In genomic region chr7:13025511-13026112, GRCm38 (mm10) we compare ENCODE assay signal across 9 mouse cellular contexts. TPM values are rescaled to one million over a fixed set of nuclear protein-coding genes. Genes with fewer than 3 reads are reported as not detected.
DNase-seq lines count a peak whose midpoint lies in the region; ATAC-seq and TF ChIP-seq lines count a peak whose summit lies in the region.
"Had no signal": no experiment of that assay in that cellular context is flagged by ENCODE, and none has a peak within 500 bp of the region (broad histone marks: within the 10 kb centered on the region; RNA-seq: fewer than 3 reads in every experiment).

No protein-coding gene starts in this region.

- peak overlapping the region; percentile 61 for H3K4me3 ChIP-seq in liver, adult 2 months (ENCODE audit: insufficient read depth, low read depth, low read length)
- H3K4me3 ChIP-seq in embryonic facial prominence, embryonic 15.5 days (replicated peaks), result peak overlapping the region; percentile 91
- H3K4me3 ChIP-seq in intestine, postnatal 0 days (ENCODE audit: low read depth, low read length), result peak overlapping the region; percentile 73
- peak overlapping the region; percentile 78 for H3K4me3 ChIP-seq in neural tube, embryonic 15.5 days (replicated peaks)

- no peaks in the 10 kb centered on the region for H3K27me3 ChIP-seq in liver, adult 2 months (ENCODE audit: control insufficient read depth, insufficient read depth, low read length)
- no peaks in the 10 kb centered on the region for H3K27me3 ChIP-seq in embryonic facial prominence, embryonic 15.5 days
- H3K27me3 ChIP-seq in intestine, postnatal 0 days (replicated peaks; ENCODE audit: control insufficient read depth, insufficient read depth, low read length), result no peaks in the 10 kb centered on the region
- no peaks in the 10 kb centered on the region for H3K27me3 ChIP-seq in neural tube, embryonic 15.5 days (replicated peaks)

- no peak for TF ChIP-seq POLR2A in liver, adult 2 months (IDR thresholded peaks at IDR 0.05; ENCODE audit: extremely low read depth, insufficient read depth, low read length)

- no peak for ATAC-seq in embryonic facial prominence, embryonic 15.5 days (ENCODE audit: insufficient number of reproducible peaks, low FRiP score, low TSS enrichment, low read depth)
- no peak for ATAC-seq in intestine, postnatal 0 days
- ATAC-seq in neural tube, embryonic 15.5 days (ENCODE audit: low FRiP score), result no peak

- 31% methylated on average over 4 of the region's 4 CpGs for WGBS in liver, adult 2 months
- 26% methylated on average over 4 of the region's 4 CpGs for WGBS in embryonic facial prominence, embryonic 15.5 days
- 16% methylated on average over 4 of the region's 4 CpGs for WGBS in intestine, postnatal 0 days
- 31% methylated on average over 4 of the region's 4 CpGs for WGBS in neural tube, embryonic 15.5 days

- H3K4me2 ChIP-seq in embryonic facial prominence, embryonic 15.5 days (replicated peaks), result peak overlapping the region; percentile 85
- H3K4me2 ChIP-seq in intestine, postnatal 0 days (replicated peaks; ENCODE audit: low read depth), result peak overlapping the region; percentile 82
- peak overlapping the region; percentile 93 for H3K4me2 ChIP-seq in neural tube, embryonic 15.5 days

- H3K9me3 ChIP-seq in embryonic facial prominence, embryonic 15.5 days (replicated peaks), result no peaks in the 10 kb centered on the region
- H3K9me3 ChIP-seq in intestine, postnatal 0 days (ENCODE audit: control insufficient read depth), result no peaks in the 10 kb centered on the region
- H3K9me3 ChIP-seq in neural tube, embryonic 15.5 days (replicated peaks), result no peaks in the 10 kb centered on the region

- H3K4me1 ChIP-seq in liver, adult 2 months (ENCODE audit: control insufficient read depth, insufficient read depth, low read length), result peaks cover 10% of the 10 kb centered on the region
- peaks cover 26% of the 10 kb centered on the region for H3K4me1 ChIP-seq in embryonic facial prominence, embryonic 15.5 days
- no peaks in the 10 kb centered on the region for H3K4me1 ChIP-seq in intestine, postnatal 0 days (replicated peaks; ENCODE audit: control insufficient read depth, insufficient read depth, low read length)
- H3K4me1 ChIP-seq in neural tube, embryonic 15.5 days, result peaks cover 33% of the 10 kb centered on the region

- H3K79me2 ChIP-seq in liver, adult 2 months (ENCODE audit: control insufficient read depth, insufficient read depth, low read length), result peaks cover 13% of the 10 kb centered on the region

- H3K36me3 ChIP-seq in liver, adult 2 months (ENCODE audit: control insufficient read depth, insufficient read depth, low read length), result peaks cover 40% of the 10 kb centered on the region
- H3K36me3 ChIP-seq in embryonic facial prominence, embryonic 15.5 days, result peaks cover 54% of the 10 kb centered on the region
- peaks cover 39% of the 10 kb centered on the region for H3K36me3 ChIP-seq in intestine, postnatal 0 days (ENCODE audit: control insufficient read depth, insufficient read depth)
- peaks cover 50% of the 10 kb centered on the region for H3K36me3 ChIP-seq in neural tube, embryonic 15.5 days

- H3K27ac ChIP-seq in liver, adult 2 months (replicated peaks; ENCODE audit: insufficient read depth, low read depth, low read length), result no peak overlapping the region
- H3K27ac ChIP-seq in embryonic facial prominence, embryonic 15.5 days (replicated peaks), result peak overlapping the region; percentile 100; the same call in 1 of the 2 replicates
- H3K27ac ChIP-seq in intestine, postnatal 0 days (ENCODE audit: low read depth, low read length), result no peak overlapping the region
- H3K27ac ChIP-seq in neural tube, embryonic 15.5 days (replicated peaks), result peak overlapping the region; percentile 99

- TF ChIP-seq CTCF in liver, adult 2 months (IDR thresholded peaks at IDR 0.05; ENCODE audit: low read depth, low read length), result no peak
- no peak for TF ChIP-seq CTCF in intestine, postnatal 0 days (IDR thresholded peaks at IDR 0.05; ENCODE audit: low read depth)

- H3K9ac ChIP-seq in liver, adult 2 months (ENCODE audit: low read depth, low read length), result peak overlapping the region; percentile 69
- H3K9ac ChIP-seq in embryonic facial prominence, embryonic 15.5 days, result peak overlapping the region; percentile 97
- peak overlapping the region; percentile 83; the same call in 1 of the 2 replicates for H3K9ac ChIP-seq in intestine, postnatal 0 days (ENCODE audit: low read depth, low read length)
- peak overlapping the region; percentile 94 for H3K9ac ChIP-seq in neural tube, embryonic 15.5 days (replicated peaks)

- no peak for DNase-seq in liver, adult 2 months (ENCODE audit: extremely low read depth, low read depth, low spot score)
- no peak for DNase-seq in liver
- no peak for DNase-seq in kidney, adult 11 months
- DNase-seq in embryo, embryonic 11 days, result no peak
- no peak for DNase-seq in adrenal gland, postnatal 25 days

RNA-seq across cellular contexts. Expression of gene Chmp2a, which starts 9.0 kb away (rescaled TPM):
- 109 and 149 TPM in 2 replicates for total RNA-seq in liver, adult 2 months (2014; rRNA removed)
- polyA plus RNA-seq in liver, adult 2 months (2012; rRNA removed), result 62.8 and 76.5 TPM in 2 replicates
- polyA plus RNA-seq in embryonic facial prominence, embryonic 15.5 days (2015; fragmentation: Nextera tagmentation; extraction: Ambion mirVana), result 179 and 184 TPM in 2 replicates
- polyA plus RNA-seq in intestine, postnatal 0 days (2015; fragmentation: Nextera tagmentation; extraction: Ambion mirVana), result 323 and 329 TPM in 2 replicates
- polyA plus RNA-seq in neural tube, embryonic 15.5 days (2015; fragmentation: Nextera tagmentation; extraction: Ambion mirVana), result 165 and 170 TPM in 2 replicates
- 218 and 223 TPM in 2 replicates for total RNA-seq in adrenal gland, postnatal 25 days (2021)

RNA-seq across cellular contexts. Expression of gene Ube2m, which starts 12.5 kb away (rescaled TPM):
- 41.2 and 59.5 TPM in 2 replicates for total RNA-seq in liver, adult 2 months (2014; rRNA removed)
- polyA plus RNA-seq in liver, adult 2 months (2012; rRNA removed), result 71.5 and 82.7 TPM in 2 replicates
- 126 and 127 TPM in 2 replicates for polyA plus RNA-seq in embryonic facial prominence, embryonic 15.5 days (2015; fragmentation: Nextera tagmentation; extraction: Ambion mirVana)
- 96.8 and 107 TPM in 2 replicates for polyA plus RNA-seq in intestine, postnatal 0 days (2015; fragmentation: Nextera tagmentation; extraction: Ambion mirVana)
- 129 and 149 TPM in 2 replicates for polyA plus RNA-seq in neural tube, embryonic 15.5 days (2015; fragmentation: Nextera tagmentation; extraction: Ambion mirVana)
- total RNA-seq in adrenal gland, postnatal 25 days (2021), result 170 and 192 TPM in 2 replicates

RNA-seq across cellular contexts. Expression of gene Zbtb45, which starts 15.8 kb away (rescaled TPM):
- total RNA-seq in liver, adult 2 months (2014; rRNA removed), result 0.28 and 1.2 TPM in 2 replicates
- 4.5 TPM in 2 replicates for polyA plus RNA-seq in liver, adult 2 months (2012; rRNA removed)
- polyA plus RNA-seq in embryonic facial prominence, embryonic 15.5 days (2015; fragmentation: Nextera tagmentation; extraction: Ambion mirVana), result 26.0 and 29.4 TPM in 2 replicates
- polyA plus RNA-seq in intestine, postnatal 0 days (2015; fragmentation: Nextera tagmentation; extraction: Ambion mirVana), result 11.2 and 11.6 TPM in 2 replicates
- 37.6 and 38.7 TPM in 2 replicates for polyA plus RNA-seq in neural tube, embryonic 15.5 days (2015; fragmentation: Nextera tagmentation; extraction: Ambion mirVana)
- total RNA-seq in adrenal gland, postnatal 25 days (2021), result 15.3 and 16.1 TPM in 2 replicates

RNA-seq across cellular contexts. Expression of gene Trim28, which starts 26.7 kb away (rescaled TPM):
- 67.7 and 69.4 TPM in 2 replicates for total RNA-seq in liver, adult 2 months (2014; rRNA removed)
- 98.0 and 114 TPM in 2 replicates for polyA plus RNA-seq in liver, adult 2 months (2012; rRNA removed)
- polyA plus RNA-seq in embryonic facial prominence, embryonic 15.5 days (2015; fragmentation: Nextera tagmentation; extraction: Ambion mirVana), result 279 and 290 TPM in 2 replicates
- 82.8 and 85.3 TPM in 2 replicates for polyA plus RNA-seq in intestine, postnatal 0 days (2015; fragmentation: Nextera tagmentation; extraction: Ambion mirVana)
- polyA plus RNA-seq in neural tube, embryonic 15.5 days (2015; fragmentation: Nextera tagmentation; extraction: Ambion mirVana), result 202 and 224 TPM in 2 replicates
- total RNA-seq in adrenal gland, postnatal 25 days (2021), result 273 and 297 TPM in 2 replicates

RNA-seq across cellular contexts. Expression of gene Slc27a5, which starts 27.6 kb away (rescaled TPM):
- total RNA-seq in liver, adult 2 months (2014; rRNA removed), result 1,289 and 1,401 TPM in 2 replicates
- polyA plus RNA-seq in liver, adult 2 months (2012; rRNA removed), result 1,497 and 1,713 TPM in 2 replicates
- polyA plus RNA-seq in embryonic facial prominence, embryonic 15.5 days (2015; fragmentation: Nextera tagmentation; extraction: Ambion mirVana), result 0.20 TPM in 1 of 2 replicates, not detected in the other
- 0.18 and 0.22 TPM in 2 replicates for polyA plus RNA-seq in intestine, postnatal 0 days (2015; fragmentation: Nextera tagmentation; extraction: Ambion mirVana)
- polyA plus RNA-seq in neural tube, embryonic 15.5 days (2015; fragmentation: Nextera tagmentation; extraction: Ambion mirVana), result 0.49 and 0.68 TPM in 2 replicates
- 6.2 TPM in 1 of 2 replicates, not detected in the other for total RNA-seq in adrenal gland, postnatal 25 days (2021)
- total RNA-seq: left cerebral cortex, postnatal 14 days had no signal

Comparison
In these comparisons a context has a peak if more than half of its experiments do, and no peak if none do; other contexts are left out.
1. H3K27ac ChIP-seq: peak in embryonic facial prominence, embryonic 15.5 days (single experiment) and neural tube, embryonic 15.5 days (single experiment); none in liver, adult 2 months (single experiment) and intestine, postnatal 0 days (single experiment).
2. Peak in every context shown above with its lines, with median percentiles within 50 percentile points of each other: H3K4me3 ChIP-seq, H3K9ac ChIP-seq and H3K4me2 ChIP-seq.